Mouse (Mus musculus) liver, embryonic 12.5 days (tissue): ENCODE measurements around the gene Cnot8. TPM values are rescaled to one million over a fixed set of nuclear protein-coding genes. Genes with fewer than 3 reads are reported as not detected.
"Not testable (repeated sequence)": the region's sequence is repeated elsewhere in the genome, so short reads cannot be mapped to it uniquely, and the experiment has no call there.

Experiments used
- ATAC-seq: fragments of 200-750 bp; cut with Nextera tagmentation; 2 replicates; pipeline ENCODE4 v1.8.0; 2017; ENCODE audit warnings: moderate number of reproducible peaks, mild to moderate bottlenecking, moderate library complexity
- H3K27ac ChIP-seq: fragments of 300-500 bp; sonication (generic); 2 replicates; pipeline ENCODE4 v1.5.1; 2016; ENCODE audit warnings: mild to moderate bottlenecking
- H3K27me3 ChIP-seq: fragments of 300-500 bp; sonication (generic); replicated peaks from 2 replicates; pipeline ENCODE4 v1.6.1; 2016; ENCODE audit warnings: mild to moderate bottlenecking, moderate library complexity
- H3K36me3 ChIP-seq: fragments of 300-500 bp; sonication (generic); 2 replicates; pipeline ENCODE4 v1.6.1; 2016; ENCODE audit warnings: mild to moderate bottlenecking, moderate library complexity
- H3K4me1 ChIP-seq: fragments of 300-500 bp; sonication (generic); 2 replicates; pipeline ENCODE4 v1.6.1; 2016
- H3K4me2 ChIP-seq: fragments of 300-500 bp; sonication (generic); 2 replicates; pipeline ENCODE4 v1.6.1; 2016; ENCODE audit warnings: mild to moderate bottlenecking, moderate library complexity
- H3K4me3 ChIP-seq: fragments of 300-500 bp; sonication (generic); 2 replicates; pipeline ENCODE4 v1.5.1; 2016; ENCODE audit warnings: mild to moderate bottlenecking, moderate library complexity
- H3K9ac ChIP-seq: fragments of 300-500 bp; sonication (generic); 2 replicates; pipeline ENCODE4 v1.6.1; 2016; ENCODE audit warnings: mild to moderate bottlenecking, moderate library complexity
- H3K9me3 ChIP-seq: fragments of 300-500 bp; sonication (generic); replicated peaks from 2 replicates; pipeline ENCODE4 v1.6.1; 2016; ENCODE audit warnings: mild to moderate bottlenecking, moderate library complexity
- WGBS: fragments of 180-500 bp; shearing (Covaris S2); methylation state at CpG from one replicate; pipeline ENCODE4 v1.1.7; 2016; ENCODE audit not compliant: insufficient replicate concordance; 5-methylcytosine and 5-hydroxymethylcytosine counted together
- polyA plus RNA-seq: library from polyadenylated mRNA; unstranded; fragments of >200 nt; fragmentation: Nextera tagmentation; extraction: Ambion mirVana; gene quantifications from 2 replicates; pipeline ENCODE4 v1.2.1, GENCODE M21; 2016

Gene Cnot8
- polyA plus RNA-seq, 1 experiment from 2014 or later, result 51.8 TPM

DNA sequence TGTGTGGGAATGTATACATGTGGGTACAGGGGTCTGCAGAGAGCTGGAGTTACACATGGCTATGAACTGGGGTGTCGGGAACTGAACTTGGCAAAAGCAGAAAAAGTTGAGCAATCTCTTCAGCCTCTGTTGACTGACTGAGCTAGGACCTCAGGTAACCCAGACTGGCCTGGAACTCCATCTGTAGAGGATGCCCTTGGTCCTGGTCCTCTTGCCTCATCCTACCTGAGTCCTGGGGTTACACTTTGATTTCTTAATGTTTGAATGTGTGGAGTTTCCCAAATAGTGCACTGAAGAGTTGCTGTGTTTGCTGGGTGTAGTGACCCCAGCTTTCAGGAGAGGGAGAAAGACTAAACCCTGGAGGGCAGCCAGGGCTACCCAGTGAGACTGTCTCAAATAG lies 8.4 kb upstream of the Cnot8 start:
- H3K36me3 ChIP-seq, result no peaks in the 10 kb centered on the region
- H3K4me2 ChIP-seq, result no peak overlapping the region
- H3K27me3 ChIP-seq, result peaks cover 55% of the 10 kb centered on the region
- H3K9ac ChIP-seq, result no peak overlapping the region
- no peaks in the 10 kb centered on the region for H3K9me3 ChIP-seq
- no peak for ATAC-seq
- H3K27ac ChIP-seq, result no peak overlapping the region
- H3K4me3 ChIP-seq, result no peak overlapping the region
- WGBS, result 63% methylated on average over 1 of the region's 1 CpGs
- peaks cover 22% of the 10 kb centered on the region for H3K4me1 ChIP-seq

DNA sequence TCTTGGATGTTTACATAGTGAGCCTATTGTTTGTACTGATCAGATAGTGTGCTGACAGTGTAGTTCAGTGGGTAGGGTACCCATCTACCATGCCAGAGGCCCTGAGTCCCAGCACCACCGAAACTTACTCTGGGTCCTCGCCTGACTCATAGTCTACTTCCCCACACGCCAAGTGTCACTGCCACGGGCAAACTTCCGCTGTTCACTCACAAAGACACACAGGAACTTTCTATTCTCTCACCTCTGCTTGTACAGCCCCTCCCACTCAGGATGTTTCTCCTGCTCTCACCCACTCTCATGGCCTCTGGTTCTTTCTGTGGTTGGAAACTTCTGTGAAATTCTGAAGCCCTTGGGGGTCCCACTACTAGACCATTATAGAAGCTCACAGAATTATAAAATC lies 7.8 kb upstream of the Cnot8 start:
- no peaks in the 10 kb centered on the region for H3K36me3 ChIP-seq
- H3K4me3 ChIP-seq, result no peak overlapping the region
- H3K27me3 ChIP-seq, result peaks cover 55% of the 10 kb centered on the region
- H3K4me2 ChIP-seq, result no peak overlapping the region
- 55% methylated on average over 5 of the region's 5 CpGs for WGBS
- no peak overlapping the region for H3K27ac ChIP-seq
- no peaks in the 10 kb centered on the region for H3K9me3 ChIP-seq
- no peak overlapping the region for H3K9ac ChIP-seq
- no peak for ATAC-seq
- H3K4me1 ChIP-seq, result peaks cover 22% of the 10 kb centered on the region

DNA sequence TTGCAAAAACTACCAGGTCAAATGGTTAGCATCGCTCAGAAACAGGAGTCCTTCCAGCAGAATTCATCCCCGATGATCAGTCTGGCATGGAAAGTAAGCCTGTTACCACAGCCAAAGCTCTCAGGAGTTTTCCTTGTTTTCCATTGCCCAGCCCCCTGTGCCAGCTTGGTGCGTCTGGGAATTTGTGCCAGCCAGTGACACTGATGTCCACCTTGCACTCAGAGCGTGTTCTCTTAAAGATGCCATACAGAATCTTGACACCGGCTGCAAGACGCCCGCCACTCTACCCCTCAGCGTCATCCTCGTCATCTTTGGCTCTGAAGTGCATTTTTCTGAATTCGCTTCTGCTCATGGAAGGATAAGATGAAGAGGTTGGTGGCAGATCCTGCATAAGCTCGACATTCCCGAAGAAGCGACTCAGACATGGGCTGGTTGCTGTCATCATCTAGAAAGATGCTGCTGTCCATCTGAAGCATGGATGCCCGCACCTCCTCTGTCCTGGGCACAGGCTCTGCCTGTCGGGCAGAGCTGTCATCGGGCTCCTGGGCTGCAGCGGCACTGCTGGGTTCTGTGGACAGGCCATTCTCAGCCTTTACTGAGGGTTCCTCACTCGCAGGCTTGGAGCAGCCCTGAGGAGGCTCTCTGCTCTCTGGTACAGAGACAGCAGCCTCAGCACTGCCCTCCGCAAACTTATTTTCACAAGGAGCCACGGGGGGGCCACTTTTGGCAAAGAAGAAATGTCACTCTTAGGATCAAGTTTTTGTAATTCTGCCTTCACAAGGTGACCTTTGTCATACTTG lies 6.9 kb upstream of the Cnot8 start:
- peak overlapping the region; percentile 73; the same call in 1 of the 2 replicates for H3K4me2 ChIP-seq
- no peak for ATAC-seq
- peak overlapping the region; percentile 50 for H3K4me3 ChIP-seq
- WGBS, result 43% methylated on average over 20 of the region's 20 CpGs
- peaks cover 55% of the 10 kb centered on the region for H3K27me3 ChIP-seq
- no peaks in the 10 kb centered on the region for H3K36me3 ChIP-seq
- peaks cover 22% of the 10 kb centered on the region for H3K4me1 ChIP-seq
- H3K9me3 ChIP-seq, result no peaks in the 10 kb centered on the region
- H3K9ac ChIP-seq, result 0 out of 2 replicates have a peak overlapping the region, but pooled peaks have one; percentile 35
- H3K27ac ChIP-seq, result no peak overlapping the region

DNA sequence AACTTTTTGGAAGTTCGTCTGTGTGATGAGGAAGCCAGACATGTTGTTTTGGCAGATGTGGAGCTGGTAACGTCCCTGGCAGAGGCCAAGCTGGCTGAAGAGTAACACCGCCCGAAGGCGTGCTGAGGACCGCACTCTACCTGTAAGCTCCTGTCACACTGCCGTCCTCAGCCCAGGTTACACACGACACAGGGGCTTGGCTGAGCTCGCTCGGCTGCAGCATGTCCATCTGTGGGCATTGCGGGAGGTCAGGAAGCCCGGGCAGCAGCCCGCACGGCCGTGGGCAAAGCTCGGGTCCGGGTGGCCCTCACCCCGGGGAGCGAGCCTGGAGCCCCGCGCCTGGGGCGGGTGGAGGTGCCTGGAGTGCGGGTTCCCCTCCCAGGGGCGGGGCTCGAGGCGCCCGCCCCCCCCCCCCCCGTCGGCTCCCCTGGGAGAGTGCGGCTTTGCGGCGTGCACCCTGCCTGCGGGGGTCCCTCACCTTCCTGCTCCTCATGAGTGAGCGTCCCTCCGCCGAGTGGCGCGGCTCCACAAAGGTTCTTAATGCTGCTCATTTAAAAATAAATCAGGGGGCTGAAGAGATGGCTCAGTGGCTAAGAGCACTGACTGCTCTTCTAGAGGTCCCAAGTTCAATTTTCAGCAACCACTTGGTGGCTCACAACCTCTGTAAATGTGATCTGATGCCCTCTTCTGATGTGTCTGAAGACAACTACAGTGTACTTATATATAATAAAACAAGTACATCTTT lies 6.2 kb upstream of the Cnot8 start:
- Histone ChIP-seq H3K9ac (peak overlapping the region; percentile 35; the same call in 1 of the 2 replicates), H3K9me3 (no peaks in the 10 kb centered on the region), H3K4me1 (peaks cover 18% of the 10 kb centered on the region), H3K4me3 (peak overlapping the region; percentile 50), H3K27ac (no peak overlapping the region), H3K4me2 (peak overlapping the region; percentile 73), H3K27me3 (peaks cover 50% of the 10 kb centered on the region), H3K36me3 (no peaks in the 10 kb centered on the region)
- peak; percentile 40; the same call in 1 of the 2 replicates for ATAC-seq
- 3% methylated on average over 37 of the region's 38 CpGs for WGBS

DNA sequence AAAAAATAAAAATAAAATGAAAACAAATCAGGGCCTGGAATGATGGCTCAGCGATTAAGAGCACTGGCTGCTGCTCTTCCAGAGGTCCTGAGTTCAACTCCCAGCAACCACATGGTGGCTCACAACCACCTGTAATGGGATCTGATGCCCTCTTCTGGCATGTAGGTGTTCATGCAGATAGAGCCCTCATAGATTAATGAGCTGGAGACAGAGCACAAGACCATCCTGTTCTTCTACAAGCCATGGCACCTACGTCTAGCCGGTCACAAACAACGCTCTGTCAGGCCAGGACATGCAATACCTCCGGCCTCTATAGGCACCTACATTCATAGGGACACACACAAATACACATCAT lies 5.6 kb upstream of the Cnot8 start:
- peaks cover 20% of the 10 kb centered on the region for H3K4me1 ChIP-seq

DNA sequence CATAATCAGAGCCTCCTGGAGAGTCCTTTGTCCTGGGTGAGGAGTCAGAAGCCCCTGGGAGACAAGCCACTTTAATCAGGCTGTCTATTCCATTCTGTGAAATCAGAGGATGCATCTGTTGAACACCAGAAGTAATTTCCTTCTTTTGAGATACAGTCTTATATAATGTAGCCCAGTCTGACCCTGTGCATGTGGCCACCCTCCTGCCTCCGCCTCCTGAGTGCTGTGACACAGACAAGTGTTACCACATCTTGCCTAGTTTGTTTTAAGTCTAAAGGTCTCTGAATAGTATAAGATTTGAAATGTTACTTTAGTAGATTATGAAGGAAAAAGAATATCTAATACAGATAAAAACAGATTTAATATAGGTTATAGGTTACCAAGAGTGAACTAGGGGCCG lies 3.9 kb upstream of the Cnot8 start:
- WGBS, result 82% methylated on average over 2 of the region's 2 CpGs
- Histone ChIP-seq H3K27me3 (peaks cover 41% of the 10 kb centered on the region), H3K4me2 (no peak overlapping the region), H3K27ac (no peak overlapping the region), H3K4me1 (peaks cover 28% of the 10 kb centered on the region), H3K4me3 (no peak overlapping the region), H3K36me3 (no peaks in the 10 kb centered on the region), H3K9me3 (no peaks in the 10 kb centered on the region), H3K9ac (no peak overlapping the region)
- no peak for ATAC-seq

More for the DNA sequence above, 5.6 kb upstream of the Cnot8 start:
- 51% methylated on average over 5 of the region's 5 CpGs for WGBS
- ATAC-seq, H3K9ac ChIP-seq, H3K36me3 ChIP-seq, H3K9me3 ChIP-seq, H3K27ac ChIP-seq: not testable (repeated sequence)
- H3K4me3 ChIP-seq, result 0 out of 2 replicates have a peak overlapping the region, but pooled peaks have one; percentile 50
- H3K27me3 ChIP-seq, result peaks cover 50% of the 10 kb centered on the region
- H3K4me2 ChIP-seq, result peak overlapping the region; percentile 73; the same call in 1 of the 2 replicates

DNA sequence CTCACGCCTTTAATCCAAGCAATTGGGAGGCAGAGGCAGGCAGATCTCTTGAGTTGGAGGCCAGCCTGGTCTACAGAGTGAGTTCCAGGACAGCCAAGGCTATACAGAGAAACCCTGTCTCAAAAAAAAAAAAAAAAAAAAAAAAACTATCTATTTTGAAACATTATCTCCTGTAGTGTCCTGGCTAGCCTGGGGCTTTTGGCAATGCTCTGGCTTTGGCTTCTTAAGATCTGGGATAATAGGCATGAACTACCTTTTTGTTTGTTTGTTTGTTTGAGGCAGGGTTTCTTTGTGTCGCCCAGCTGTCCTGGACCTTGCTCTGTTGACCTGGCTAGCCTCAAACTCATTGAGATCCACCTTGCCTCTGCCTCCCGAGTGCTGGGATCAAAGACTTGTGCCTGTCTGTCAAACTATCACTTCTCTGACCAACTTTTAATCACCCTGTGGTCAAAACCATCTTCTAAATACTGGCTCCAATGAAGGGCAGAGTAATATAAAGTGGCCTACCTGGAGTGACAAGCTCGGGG lies 2.7 kb upstream of the Cnot8 start:
- H3K9me3 ChIP-seq, result no peaks in the 10 kb centered on the region
- H3K9ac ChIP-seq, result no peak overlapping the region
- 0 out of 2 replicates have a peak, but pooled peaks cover 3% of the 10 kb centered on the region for H3K36me3 ChIP-seq
- no peak for ATAC-seq
- H3K27me3 ChIP-seq, result peaks cover 32% of the 10 kb centered on the region
- 66% methylated on average over 4 of the region's 4 CpGs for WGBS
- H3K27ac ChIP-seq, result no peak overlapping the region
- H3K4me1 ChIP-seq, result peaks cover 41% of the 10 kb centered on the region
- no peak overlapping the region for H3K4me3 ChIP-seq
- H3K4me2 ChIP-seq, result no peak overlapping the region

DNA sequence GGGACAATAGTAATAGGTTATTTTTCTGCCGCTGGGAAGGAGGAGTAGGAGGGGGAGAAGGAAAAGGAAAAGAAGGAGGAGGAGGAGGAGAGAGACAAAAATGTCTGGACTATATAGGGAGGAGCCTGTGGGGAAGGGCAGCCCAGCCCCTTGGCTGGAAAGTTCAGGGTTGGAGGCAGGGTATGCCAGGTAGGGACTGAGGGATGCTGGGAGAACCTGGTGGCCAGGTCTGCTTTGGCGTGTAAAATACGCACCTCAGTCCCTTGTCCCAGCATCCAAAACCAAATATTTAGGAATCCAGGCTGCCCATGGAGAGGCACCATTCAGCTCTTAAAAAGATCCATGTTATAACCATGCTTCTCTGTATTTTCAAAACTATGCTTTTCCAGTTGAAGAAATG lies 1.8 kb upstream of the Cnot8 start:
- Histone ChIP-seq H3K4me1 (peaks cover 43% of the 10 kb centered on the region), H3K36me3 (0 out of 2 replicates have a peak, but pooled peaks cover 3% of the 10 kb centered on the region), H3K9me3 (no peaks in the 10 kb centered on the region), H3K4me3 (no peak overlapping the region), H3K4me2 (no peak overlapping the region), H3K27ac (no peak overlapping the region), H3K27me3 (peaks cover 24% of the 10 kb centered on the region), H3K9ac (no peak overlapping the region)
- ATAC-seq, result no peak
- 81% methylated on average over 3 of the region's 3 CpGs for WGBS

DNA sequence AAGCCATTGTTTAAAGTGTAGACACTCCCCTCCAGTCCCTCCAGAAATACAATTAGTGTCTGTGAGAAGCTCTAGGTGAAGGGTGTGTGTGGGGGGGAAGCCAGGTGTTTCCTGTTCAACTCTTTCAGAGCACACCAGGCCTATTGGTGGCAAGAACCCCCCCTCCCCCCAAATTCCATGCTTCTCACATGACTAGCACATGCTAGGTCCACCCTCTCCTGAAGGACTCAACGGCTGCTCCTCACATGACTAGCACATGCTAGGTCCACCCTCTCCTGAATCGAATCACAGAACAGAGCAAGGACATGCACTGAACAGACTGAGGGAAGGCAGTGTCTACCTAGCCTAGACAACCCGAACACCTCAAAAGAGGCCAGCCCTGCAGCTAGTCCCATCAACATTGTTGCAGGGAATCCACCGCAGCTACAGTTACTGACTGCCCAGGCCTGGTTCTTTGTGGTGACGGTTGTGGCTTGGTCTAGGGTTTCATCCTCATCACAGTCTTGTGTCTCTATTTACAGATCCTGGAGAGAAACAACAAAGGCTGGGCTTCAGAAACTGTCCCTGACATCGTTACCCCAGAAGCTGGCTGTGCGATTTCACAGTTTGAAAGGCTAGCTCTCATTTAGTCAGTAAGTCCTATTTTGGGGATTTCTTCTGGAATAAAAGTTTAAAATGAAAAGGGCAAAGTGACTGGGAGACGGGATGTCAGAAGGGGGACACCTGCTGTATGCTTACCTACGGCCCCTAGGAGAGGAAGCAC lies 1.2 kb upstream of the Cnot8 start:
- WGBS, result 85% methylated on average over 9 of the region's 9 CpGs
- H3K4me3 ChIP-seq, result 0 out of 2 replicates have a peak overlapping the region, but pooled peaks have one; percentile 87
- no peak for ATAC-seq
- H3K27ac ChIP-seq, result peak overlapping the region; percentile 90; the same call in 1 of the 2 replicates
- peak overlapping the region; percentile 87 for H3K4me2 ChIP-seq
- peaks cover 17% of the 10 kb centered on the region for H3K27me3 ChIP-seq
- H3K9me3 ChIP-seq, result no peaks in the 10 kb centered on the region
- peaks cover 43% of the 10 kb centered on the region for H3K4me1 ChIP-seq
- H3K9ac ChIP-seq, result peak overlapping the region; percentile 67; the same call in 1 of the 2 replicates
- H3K36me3 ChIP-seq, result 0 out of 2 replicates have a peak, but pooled peaks cover 5% of the 10 kb centered on the region

DNA sequence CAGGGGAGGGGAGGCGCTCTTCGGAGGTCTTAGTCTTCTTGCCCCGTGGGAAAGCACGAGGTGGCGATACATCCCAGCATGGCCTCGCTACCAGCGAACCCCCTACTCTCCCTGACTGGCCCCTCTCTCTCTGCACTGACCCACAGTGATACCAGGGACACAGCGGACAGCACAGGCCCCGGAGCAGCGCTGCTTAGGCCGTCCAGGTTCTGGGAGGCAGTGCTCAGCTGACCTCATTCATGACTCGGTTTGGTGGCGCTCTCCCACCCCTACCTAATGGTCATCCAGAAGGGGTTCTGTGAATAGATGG lies 654 bp upstream of the Cnot8 start:
- no peaks in the 10 kb centered on the region for H3K9me3 ChIP-seq
- H3K4me1 ChIP-seq, result peaks cover 44% of the 10 kb centered on the region
- peak overlapping the region; percentile 67 for H3K9ac ChIP-seq
- peak overlapping the region; percentile 87 for H3K4me3 ChIP-seq
- peak; percentile 4 for ATAC-seq
- H3K27ac ChIP-seq, result peak overlapping the region; percentile 90
- 0 out of 2 replicates have a peak, but pooled peaks cover 8% of the 10 kb centered on the region for H3K36me3 ChIP-seq
- H3K27me3 ChIP-seq, result peaks cover 12% of the 10 kb centered on the region
- peak overlapping the region; percentile 87 for H3K4me2 ChIP-seq
- WGBS, result 53% methylated on average over 13 of the region's 13 CpGs

DNA sequence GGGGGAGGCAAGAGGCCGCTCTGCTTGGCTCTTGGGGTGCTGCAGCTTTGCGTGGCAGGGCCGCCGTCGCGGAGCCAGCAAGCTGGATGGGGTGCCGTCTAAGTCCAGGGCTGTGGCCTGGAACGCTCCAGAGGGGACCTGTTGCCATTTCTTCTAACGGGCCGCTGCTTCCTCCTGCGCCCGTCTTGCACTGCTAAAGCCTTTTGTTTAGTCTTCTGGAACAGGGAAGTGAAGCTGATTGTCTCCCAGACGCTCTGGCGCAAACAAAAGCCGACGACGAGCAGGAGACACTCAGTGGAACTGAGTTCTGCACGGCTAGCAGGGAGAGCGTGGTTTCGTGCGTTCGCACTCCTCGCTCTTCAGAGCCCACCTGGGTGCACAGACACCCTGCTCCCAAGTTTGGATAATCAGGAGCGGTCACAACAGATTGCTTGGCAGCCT lies 418 bp downstream of the Cnot8 start:
- Histone ChIP-seq H3K4me2 (peak overlapping the region; percentile 87), H3K36me3 (peaks cover 17% of the 10 kb centered on the region), H3K9me3 (no peaks in the 10 kb centered on the region), H3K27ac (peak overlapping the region; percentile 90), H3K27me3 (peaks cover 4% of the 10 kb centered on the region; the same call in 1 of the 2 replicates), H3K9ac (peak overlapping the region; percentile 92), H3K4me1 (peaks cover 44% of the 10 kb centered on the region), H3K4me3 (peak overlapping the region; percentile 87)
- ATAC-seq, result peak; percentile 11; the same call in 1 of the 2 replicates
- under 1% methylated on average over 24 of the region's 24 CpGs for WGBS
